Mouse (Mus musculus) mouse embryonic stem cell (cell line): ENCODE results near the gene Zfp663.

ENCODE experiments used
- in situ Hi-C, 2 experiments: fragments of 300-500 bp; cut with MboI; formaldehyde crosslinking; loops; 1 replicate in 1 of 2; 3 replicates in 1 of 2; pipeline ENCODE4 v1.14.3; 2019 to 2020; ENCODE audit warnings: low sequenced_read_pairs in 2 of 2, low pct_unique_long_range_greater_than_20kb in 1 of 2, mixed read lengths in 1 of 2; ENCODE audit not compliant: unreplicated experiment in 1 of 2

Zfp663 gene

GRCm38 (mm10) chr2:165325521-165326303, 42.8 kb downstream of the Zfp663 start:
- in situ Hi-C loops = no loop called here

GRCm38 (mm10) chr2:165323928-165324327, 44.6 kb downstream of the Zfp663 start:
- in situ Hi-C loops = no loop called here

DNA sequence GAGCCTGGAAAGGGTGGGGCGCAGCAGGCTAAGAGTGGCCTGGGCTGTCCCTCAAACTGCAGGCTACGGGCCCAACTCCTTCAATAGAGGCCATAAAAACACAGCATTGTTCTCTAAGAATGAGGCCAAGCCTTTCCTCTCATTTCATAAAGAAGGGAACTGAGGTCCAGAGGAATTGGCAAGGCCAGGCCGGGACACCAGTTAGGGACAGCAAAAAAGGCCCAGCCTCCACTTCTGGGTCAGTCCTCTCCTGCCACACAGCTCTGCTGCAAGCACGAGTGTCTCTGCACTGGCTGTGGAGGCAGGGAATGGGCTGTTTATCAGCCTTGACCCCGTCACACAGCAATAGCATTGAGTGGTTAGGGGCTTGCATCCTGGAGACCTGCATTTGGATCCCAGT, 45.0 kb downstream of the Zfp663 start:
- in situ Hi-C loops = no loop called here

DNA sequence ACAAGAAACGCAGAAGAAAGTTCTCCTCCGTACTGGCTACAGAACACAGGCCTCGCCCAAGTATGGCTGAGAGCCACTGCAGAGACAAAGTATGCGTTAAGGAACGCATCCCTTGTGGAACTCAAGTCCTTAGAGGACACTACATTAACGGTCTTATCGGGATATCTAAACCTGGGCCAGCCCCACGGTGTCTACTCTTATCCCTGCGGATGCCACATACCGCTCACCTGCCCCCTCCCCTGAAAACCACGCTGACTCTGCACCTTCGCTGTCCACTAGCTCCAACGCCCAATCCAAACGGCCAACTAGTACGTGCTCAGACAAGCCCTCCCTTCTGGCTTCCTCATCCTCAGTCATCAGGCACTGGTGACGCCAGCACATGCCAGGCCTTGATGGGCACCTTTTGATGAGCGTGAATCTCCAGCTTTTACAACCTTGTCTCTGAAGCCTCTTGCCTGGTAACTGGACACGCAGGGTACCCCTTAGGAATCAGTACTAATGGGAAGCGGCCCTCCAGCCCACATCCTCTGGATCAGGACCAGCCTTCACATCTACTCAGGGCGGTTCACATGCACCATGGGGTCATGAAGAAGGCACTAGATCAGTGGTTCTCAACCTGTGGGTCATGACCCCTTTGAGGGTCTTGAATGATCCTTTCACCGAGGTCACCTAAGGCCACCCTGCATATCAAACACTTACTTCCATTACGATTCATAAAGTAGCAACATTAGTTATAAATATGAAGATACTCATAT, 46.4 kb downstream of the Zfp663 start:
- in situ Hi-C loops = no loop called here

- in situ Hi-C loops = no loop called here
Measured at GRCm38 (mm10) chr2:165321381-165321888, 47.1 kb downstream of the Zfp663 start.

DNA sequence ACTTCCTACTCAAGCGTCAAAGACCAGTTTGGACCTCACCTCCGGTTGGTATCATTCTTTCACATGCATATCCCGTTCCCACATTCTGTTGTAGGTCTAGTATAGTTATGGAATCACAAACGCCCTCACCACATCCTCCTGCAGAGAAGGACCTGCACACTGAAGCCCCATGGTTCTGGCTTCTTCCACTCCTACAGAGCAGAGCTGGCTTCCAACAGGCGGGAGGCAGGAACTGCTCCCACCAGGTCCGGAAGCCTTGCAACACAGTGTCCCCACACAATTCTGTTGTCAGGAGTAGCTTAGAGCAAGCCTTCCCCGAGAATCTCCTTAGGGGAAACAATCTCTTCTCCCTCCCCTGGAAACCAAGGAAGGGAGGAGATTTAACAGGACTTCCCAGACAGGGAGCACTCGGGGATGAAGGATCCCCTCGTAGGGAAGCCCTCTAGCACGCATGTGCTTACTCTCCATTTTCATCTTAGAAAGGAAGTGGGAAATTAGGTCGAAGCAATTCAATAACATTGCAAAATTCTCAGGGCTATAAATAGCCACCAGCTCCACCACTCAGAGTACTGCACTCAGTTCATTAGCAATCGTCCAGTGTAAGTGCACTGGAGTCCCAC, 47.9 kb downstream of the Zfp663 start:
- in situ Hi-C loops = no loop called here

DNA sequence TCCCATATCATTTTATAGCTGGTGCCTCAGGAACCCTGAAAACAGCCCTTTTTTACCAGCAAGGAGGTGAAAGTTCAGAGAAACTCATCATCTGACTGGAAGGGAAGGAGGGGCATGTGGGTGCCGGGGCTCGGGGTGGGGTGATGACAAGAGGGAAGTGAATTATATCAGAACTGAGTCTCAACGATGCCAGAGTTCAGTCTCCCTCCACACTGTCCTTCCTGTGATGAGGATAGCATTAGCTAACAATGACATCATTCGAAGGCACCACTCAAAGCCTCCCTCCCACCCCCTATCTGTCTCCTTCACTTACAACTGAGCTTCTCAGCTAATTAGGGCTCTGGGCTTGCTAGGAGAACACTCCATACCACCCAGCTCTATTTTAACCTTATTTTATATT, 49.0 kb downstream of the Zfp663 start:
- in situ Hi-C loops = no loop called here

DNA sequence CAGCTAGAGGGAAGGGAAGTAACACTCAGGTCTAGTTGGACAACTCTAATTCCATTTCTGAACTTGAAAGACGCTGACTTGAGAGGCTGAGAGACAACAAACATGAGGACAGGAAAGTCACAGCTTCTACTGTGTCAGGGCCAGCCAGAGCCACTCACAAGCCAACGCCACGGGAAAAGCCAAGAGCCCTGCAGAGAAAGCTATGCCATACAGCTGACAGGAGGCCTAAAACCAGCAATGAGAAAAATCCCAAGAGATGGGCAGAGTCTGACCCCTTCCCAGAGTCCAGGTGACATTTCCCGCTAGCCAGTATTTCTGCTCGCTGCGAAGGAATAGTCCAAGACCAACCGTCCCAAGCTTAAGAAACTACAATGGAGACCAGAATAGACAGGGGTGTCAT, 49.6 kb downstream of the Zfp663 start:
- in situ Hi-C loops = no loop called here

GRCm38 (mm10) chr2:165317621-165318263, 50.8 kb downstream of the Zfp663 start:
- in situ Hi-C loops = no loop called here

DNA sequence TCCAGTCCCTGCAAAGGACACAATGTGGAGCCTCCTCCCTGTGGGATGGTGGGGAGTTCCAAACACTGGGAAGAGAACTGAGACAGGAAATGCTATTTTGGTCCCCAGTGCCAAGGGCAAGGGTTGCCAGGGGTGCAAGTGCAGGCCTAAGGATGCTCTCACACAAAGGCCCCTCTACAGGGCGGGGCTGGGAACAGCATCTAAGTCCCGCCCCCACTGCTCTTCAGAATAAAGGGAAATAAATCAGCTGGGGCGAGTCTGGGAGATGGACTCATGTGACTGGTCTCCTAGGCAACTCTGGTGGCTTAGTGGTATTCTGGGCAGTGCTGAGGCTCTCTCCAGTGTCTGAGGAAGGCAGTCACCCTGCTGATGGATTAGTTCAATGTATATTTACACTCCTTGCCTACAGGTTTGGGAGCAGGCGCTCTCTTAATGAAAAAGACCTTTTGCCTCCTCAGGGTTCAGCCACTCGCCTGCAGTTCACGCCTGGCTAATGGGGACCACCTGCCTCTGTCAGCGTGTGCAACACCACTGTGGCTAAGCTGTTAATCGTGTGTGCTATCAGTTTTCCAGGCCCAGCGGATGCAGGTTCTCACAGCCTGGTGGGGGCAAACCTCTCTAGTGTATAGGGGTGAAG, 51.6 kb downstream of the Zfp663 start:
- in situ Hi-C loops = no loop called here

GRCm38 (mm10) chr2:165316204-165316603, 52.3 kb downstream of the Zfp663 start:
- in situ Hi-C loops = no loop called here

DNA sequence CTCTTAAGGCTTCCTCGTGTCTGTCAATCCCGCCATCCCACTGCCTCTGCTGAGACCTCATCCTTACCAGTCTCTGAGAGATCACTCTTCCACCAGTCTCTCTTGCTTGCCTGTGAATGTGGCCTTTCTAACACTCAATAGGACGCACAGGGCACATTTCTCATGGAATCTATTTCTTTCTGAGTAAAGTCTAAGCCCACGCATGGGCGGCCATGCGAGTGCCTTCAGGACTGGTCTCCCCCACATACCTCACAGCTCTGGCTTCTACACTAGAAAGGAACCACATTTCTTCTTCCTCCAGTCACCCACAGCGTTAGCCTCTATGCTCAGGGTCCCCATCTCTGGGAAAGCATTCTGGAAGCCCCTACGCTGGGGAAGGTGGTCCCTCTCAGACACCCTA, 54.3 kb downstream of the Zfp663 start:
- in situ Hi-C loops = no loop called here

- in situ Hi-C loops = no loop called here
Measured at GRCm38 (mm10) chr2:165312381-165312780, 56.1 kb downstream of the Zfp663 start.

GRCm38 (mm10) chr2:165311577-165311976, 57.0 kb downstream of the Zfp663 start:
- in situ Hi-C loops = no loop called here

DNA sequence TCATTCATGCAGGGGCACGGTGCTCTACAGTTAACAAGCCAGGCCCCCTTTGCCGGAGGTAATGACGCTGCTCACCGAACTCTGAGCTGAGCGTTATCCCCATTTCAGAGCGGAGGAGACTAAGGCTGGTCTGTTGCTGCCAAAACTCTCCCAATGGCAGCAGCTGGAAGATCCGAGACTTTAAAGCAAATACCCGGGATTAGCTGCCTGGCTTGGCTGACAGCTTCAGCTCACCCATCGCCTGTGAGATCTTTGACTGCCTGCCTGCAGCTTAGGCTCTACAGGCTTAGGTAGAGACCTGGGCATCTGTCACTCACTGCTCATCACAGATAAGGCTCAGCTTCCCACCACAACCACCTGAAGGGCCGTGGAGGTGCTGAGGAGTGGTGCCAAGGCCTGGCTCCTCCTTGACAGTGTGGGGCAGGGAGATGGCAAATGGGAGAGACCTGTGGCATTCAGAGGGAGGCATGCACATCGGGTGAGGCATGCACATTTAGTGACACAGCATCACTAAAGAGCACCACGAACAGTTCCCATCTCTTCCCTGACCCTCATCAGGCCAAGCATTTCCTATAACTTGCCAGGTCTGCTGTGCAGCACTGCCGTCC, 57.6 kb downstream of the Zfp663 start:
- in situ Hi-C loops = no loop called here

DNA sequence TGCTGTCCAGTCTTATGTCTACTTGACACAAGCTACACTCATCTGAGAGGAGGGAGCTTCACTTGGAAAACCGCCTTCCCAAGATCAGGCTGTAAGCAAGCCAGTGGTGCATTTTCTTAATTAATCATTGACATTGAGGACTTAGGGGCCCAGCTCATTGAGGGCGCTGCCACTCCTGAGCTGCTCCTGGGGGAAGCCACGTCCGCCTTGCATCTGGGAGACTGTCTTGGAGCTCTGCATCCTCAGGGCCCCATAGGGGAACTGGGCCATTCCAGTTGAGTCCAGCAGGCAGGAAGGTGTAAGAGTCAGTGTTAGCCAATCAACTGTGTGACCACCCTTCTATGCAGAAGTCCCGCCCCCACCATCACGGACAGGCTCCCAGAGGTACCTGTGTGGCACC, 60.7 kb downstream of the Zfp663 start:
- in situ Hi-C loops = no loop called here

DNA sequence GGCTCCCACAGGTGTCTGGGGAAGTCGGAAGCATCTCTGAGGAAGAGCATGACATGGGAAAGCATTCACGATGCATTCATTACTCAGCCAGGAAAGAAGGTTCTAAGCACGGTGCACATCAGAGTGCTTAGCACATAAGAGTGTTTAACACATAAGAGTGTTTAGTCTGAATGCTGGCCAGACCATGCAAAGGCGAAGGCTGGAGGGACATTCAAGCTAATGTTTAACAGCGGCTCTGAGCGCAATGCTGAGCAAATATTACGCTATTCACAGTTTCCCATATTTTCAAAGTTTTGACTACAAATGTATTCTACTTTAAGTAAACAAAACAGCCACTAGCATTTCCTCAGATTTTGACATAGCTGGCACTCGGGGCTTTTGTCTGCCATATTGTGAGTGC, 63.1 kb downstream of the Zfp663 start:
- in situ Hi-C loops = no loop called here

- in situ Hi-C loops = no loop called here
Measured at GRCm38 (mm10) chr2:165304819-165305218, 63.7 kb downstream of the Zfp663 start.
